Mouse (Mus musculus) erythroblast, embryonic 14.5 days (primary cell): ENCODE measurements around the gene Rangrf. TPM values are rescaled to one million over a fixed set of nuclear protein-coding genes. Genes with fewer than 3 reads are reported as not detected.
"Not testable (repeated sequence)": the region's sequence is repeated elsewhere in the genome, so short reads cannot be mapped to it uniquely, and the experiment has no call there.

Source experiments
- H3K27me3 ChIP-seq: 2 replicates; pipeline ENCODE4 v1.6.1; 2012; ENCODE audit warnings: inconsistent platforms; ENCODE audit not compliant: control insufficient read depth
- H3K36me3 ChIP-seq: 2 replicates; pipeline ENCODE4 v1.6.1; 2012; ENCODE audit warnings: mild to moderate bottlenecking, inconsistent platforms; ENCODE audit not compliant: control insufficient read depth
- H3K4me1 ChIP-seq: 2 replicates; pipeline ENCODE4 v1.6.1; 2012; ENCODE audit warnings: inconsistent platforms; ENCODE audit not compliant: control insufficient read depth
- H3K4me3 ChIP-seq: replicated peaks from 2 replicates; pipeline ENCODE3; 2012; ENCODE audit warnings: moderate library complexity, mild to moderate bottlenecking, inconsistent platforms
- H3K9me3 ChIP-seq: 2 replicates; pipeline ENCODE4 v1.6.1; 2012; ENCODE audit warnings: low read length, inconsistent platforms, mixed read lengths; ENCODE audit not compliant: control insufficient read depth
- GATA1 ChIP-seq: IDR thresholded peaks from 2 replicates; pipeline ENCODE4 v1.6.1; 2012; ENCODE audit warnings: low read length, inconsistent platforms, mixed read lengths
- TAL1 ChIP-seq: IDR thresholded peaks from 3 replicates; pipeline ENCODE4 v1.6.1; 2012; ENCODE audit warnings: low read length, inconsistent platforms, mixed read lengths
- polyA plus RNA-seq: library from polyadenylated mRNA; stranded (reverse); fragments of >175 nt; gene quantifications from 2 replicates; pipeline ENCODE4 v1.2.3, GENCODE M21; 2012

The Rangrf gene
- polyA plus RNA-seq, 1 experiment, result 0.13 TPM

DNA sequence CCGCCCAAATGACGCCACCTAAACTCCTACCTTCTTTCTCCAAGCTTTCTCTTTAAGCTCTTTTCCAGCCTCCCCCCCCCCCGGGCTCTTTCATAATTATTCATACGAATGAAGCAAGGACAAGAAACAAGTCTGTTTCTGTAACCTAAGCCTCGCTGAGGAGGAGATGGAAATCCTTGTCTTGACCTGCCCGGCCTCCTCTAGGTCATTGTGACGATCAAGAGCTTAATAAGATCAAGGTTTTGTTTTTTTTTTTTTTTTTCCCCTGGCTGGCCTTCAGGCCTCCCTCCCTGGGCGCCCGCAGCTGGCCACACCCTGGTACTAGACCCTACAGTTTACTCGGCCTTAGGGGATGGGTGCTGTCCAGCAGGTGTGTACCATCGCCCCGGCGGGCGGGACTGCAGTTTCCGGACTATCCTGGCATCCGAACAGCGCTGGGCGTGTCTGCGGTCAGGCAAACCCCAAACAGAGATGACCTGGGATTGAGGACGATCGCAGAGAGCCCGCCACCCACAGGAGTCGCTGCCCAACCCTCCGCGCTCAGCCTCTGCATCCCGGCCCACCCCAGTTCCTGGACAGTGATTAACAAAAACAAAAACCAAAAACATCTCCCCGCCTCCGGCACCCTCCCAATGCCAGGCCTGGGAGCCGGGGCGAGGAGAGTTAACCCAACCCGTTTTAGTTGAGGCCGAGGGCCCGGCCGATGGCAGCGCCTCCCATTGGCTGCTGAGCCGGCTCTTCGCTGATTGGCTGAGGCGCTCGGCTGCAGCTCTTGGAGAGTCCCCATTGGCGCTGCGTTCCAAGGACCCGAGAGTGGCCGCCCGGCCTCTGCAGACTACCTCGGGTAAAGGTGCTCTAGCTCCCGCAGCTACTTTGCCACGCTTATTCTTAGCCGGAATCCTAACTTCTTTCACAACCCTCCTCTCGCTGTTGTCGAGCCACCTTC lies 7.4 kb downstream of the Rangrf start, which contains the start of gene Slc25a35:
Gene Slc25a35 (plus strand): TSS at position 795 of the 946 bp plus-strand sequence.
- no peaks in the 10 kb centered on the region for H3K36me3 ChIP-seq
- no peaks in the 10 kb centered on the region for H3K27me3 ChIP-seq
- H3K4me1 ChIP-seq, result peaks cover 44% of the 10 kb centered on the region
- H3K9me3 ChIP-seq, result no peaks in the 10 kb centered on the region
- H3K4me3 ChIP-seq, result peak within 1 kb of the TSS; percentile 82
- TF ChIP-seq TAL1, result no peak
- TF ChIP-seq GATA1, result no peak

DNA sequence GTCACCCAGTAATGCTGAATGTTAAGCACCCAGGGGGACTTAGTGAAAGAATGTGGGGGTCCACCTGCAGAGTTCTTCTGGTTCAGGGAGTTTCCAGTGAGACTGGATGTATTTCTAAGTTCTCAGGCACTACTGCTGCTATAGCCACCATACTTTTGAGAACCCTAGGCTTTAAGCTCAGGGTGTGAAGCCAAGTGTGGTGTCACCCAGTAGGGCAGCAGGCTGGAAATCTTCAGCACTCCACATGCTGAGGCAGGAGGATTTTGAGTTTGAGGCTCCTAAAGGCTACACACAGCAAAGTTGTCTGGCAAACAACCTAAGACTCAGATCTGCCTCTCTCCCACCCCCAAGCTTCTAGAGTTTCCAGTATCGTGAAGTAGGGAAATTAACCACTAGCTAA lies 8.4 kb downstream of the Rangrf start:
- no peaks in the 10 kb centered on the region for H3K36me3 ChIP-seq
- H3K27me3 ChIP-seq, result no peaks in the 10 kb centered on the region
- H3K9me3 ChIP-seq, result no peaks in the 10 kb centered on the region
- no peak overlapping the region for H3K4me3 ChIP-seq
- peaks cover 37% of the 10 kb centered on the region for H3K4me1 ChIP-seq
- TF ChIP-seq TAL1 (no peak), GATA1 (no peak)

DNA sequence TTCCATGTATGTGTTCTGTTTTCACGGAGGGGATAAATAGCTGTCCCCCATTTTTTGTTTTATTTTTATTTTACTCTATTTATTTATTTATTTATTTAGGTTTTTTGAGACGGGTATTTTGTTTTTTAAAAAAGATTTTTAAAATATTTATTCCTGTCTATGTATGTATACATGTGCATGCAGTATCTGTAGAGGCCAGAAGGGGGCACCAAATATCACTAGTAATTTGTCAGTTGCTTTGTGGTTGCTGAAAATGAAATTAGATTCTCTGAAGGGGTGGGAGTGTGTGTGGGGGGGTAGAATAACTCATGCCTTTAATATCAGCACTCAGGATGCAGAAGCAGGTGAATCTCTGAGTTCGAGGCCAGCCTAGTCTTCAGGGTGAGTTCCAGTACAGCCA lies 9.1 kb downstream of the Rangrf start:
- no peak overlapping the region for H3K4me3 ChIP-seq
- peaks cover 31% of the 10 kb centered on the region for H3K4me1 ChIP-seq
- TF ChIP-seq TAL1, result no peak
- TF ChIP-seq GATA1, result no peak
- H3K36me3 ChIP-seq, result no peaks in the 10 kb centered on the region
- no peaks in the 10 kb centered on the region for H3K27me3 ChIP-seq
- H3K9me3 ChIP-seq, result no peaks in the 10 kb centered on the region

DNA sequence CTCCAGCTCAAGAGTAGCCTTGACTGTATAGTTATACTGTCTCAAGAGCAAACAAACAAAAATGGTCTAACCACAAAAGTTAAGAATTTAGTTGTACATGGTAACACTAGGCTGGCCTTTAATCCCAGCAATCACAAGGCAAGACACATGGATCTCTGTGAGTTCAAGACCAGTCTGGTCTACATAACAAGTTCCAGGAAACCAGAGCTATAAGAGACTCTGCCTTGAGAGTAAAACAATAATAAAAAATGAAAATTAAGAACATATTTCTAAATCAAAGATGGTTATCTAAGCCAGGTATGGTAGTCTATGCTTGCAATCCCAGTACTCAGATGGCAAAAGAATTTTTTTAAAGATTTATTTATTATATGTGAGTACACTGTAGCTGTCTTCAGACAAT lies 9.9 kb downstream of the Rangrf start:
- Histone ChIP-seq H3K9me3 (no peaks in the 10 kb centered on the region), H3K4me1 (peaks cover 30% of the 10 kb centered on the region), H3K36me3 (no peaks in the 10 kb centered on the region), H3K27me3 (no peaks in the 10 kb centered on the region), H3K4me3 (no peak overlapping the region)
- TF ChIP-seq GATA1 (no peak), TAL1 (no peak)

DNA sequence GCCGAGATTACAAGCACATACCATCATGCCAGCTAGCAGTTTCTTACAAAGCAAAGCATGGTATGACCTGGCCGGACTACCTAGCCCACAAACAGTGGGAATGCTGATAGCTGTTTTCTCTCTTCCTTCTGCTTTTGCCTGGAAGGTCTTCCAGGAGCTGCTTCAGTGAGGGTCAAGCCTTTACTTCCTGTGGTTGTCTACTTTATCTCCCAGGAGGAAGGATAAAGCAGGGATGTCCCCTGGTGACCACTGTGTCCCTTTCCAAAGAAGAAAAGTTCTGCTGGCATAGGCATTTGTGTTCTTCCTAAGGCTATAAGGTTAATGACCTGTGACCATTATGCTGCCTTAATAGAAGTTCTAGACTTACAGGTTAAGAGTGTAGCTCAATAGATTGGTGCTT lies 11.6 kb downstream of the Rangrf start:
- H3K36me3 ChIP-seq, result no peaks in the 10 kb centered on the region
- TF ChIP-seq GATA1, result no peak
- no peak for TF ChIP-seq TAL1
- H3K4me3 ChIP-seq, result no peak overlapping the region
- peaks cover under 1% of the 10 kb centered on the region; the same call in 1 of the 2 replicates for H3K27me3 ChIP-seq
- H3K4me1 ChIP-seq, result peaks cover 22% of the 10 kb centered on the region
- H3K9me3 ChIP-seq, result no peaks in the 10 kb centered on the region

DNA sequence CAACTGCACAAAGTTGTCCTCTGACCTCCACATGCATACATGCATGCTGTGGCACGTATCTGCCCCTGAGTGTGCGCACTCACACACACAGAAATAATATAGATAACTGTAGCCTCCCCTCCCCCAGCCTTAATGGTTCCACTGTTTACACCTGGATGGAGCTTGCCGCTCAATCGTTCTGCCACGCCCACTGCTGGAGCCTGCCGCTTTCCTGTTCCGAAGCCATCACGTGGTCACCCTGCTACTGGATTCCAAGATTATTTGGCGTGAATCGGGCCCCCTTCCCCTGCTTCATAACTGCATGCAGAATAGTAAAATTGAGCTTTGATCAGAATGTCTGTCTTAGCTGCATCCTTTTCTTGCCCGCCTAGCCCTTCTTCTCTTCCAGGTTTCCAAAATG lies 12.8 kb downstream of the Rangrf start:
- H3K4me3 ChIP-seq, H3K36me3 ChIP-seq: not testable (repeated sequence)
- peaks cover 11% of the 10 kb centered on the region for H3K4me1 ChIP-seq

DNA sequence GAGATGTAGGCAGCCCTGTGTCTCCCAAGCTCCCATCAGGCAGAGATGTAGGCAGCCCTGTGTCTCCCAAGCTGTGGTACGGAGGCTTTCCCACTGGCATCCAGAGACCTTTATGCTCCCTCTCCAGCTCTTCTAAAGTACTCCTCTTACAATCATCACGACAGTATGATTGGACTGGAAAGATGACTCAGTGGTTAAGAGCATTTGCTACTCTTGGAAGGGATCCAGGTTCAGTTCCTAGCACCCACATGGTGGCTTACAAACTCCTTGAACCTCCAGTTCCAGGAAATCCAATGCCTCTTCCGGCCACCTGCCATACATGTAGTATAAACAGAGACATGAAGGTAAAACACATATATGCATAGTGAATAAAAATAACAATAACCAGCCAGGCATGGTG lies 13.4 kb downstream of the Rangrf start:
- TF ChIP-seq TAL1 (no peak), GATA1 (no peak)
- Histone ChIP-seq H3K36me3 (no peaks in the 10 kb centered on the region), H3K4me3 (no peak overlapping the region), H3K4me1 (peaks cover 6% of the 10 kb centered on the region), H3K27me3 (peaks cover 14% of the 10 kb centered on the region), H3K9me3 (no peaks in the 10 kb centered on the region)

More for the DNA sequence above, 12.8 kb downstream of the Rangrf start:
- H3K9me3 ChIP-seq, H3K27me3 ChIP-seq: not testable (repeated sequence)

DNA sequence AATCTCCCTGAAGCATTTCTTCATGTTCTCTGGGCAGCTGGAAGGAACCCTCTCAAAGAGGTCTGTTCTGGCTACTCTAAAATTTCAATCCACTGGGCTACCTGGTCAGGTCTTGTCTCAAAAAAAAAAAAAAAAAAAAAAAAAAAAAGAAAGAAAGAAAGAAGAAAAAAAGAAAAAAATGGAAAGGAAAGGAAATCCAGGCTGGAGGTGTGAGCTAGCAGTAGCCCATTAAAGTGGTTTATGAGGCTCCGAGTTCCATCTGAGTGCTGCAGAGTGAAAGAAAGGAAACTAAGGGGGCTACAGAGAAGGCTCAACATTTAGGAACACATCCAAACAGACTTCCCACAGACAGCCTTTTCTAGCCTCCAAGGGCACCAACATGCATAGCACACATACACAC lies 17.0 kb downstream of the Rangrf start:
- Histone ChIP-seq H3K27me3 (peaks cover 51% of the 10 kb centered on the region), H3K36me3 (no peaks in the 10 kb centered on the region), H3K9me3 (peaks cover 5% of the 10 kb centered on the region; the same call in 1 of the 2 replicates), H3K4me1 (peaks cover 1% of the 10 kb centered on the region), H3K4me3 (no peak overlapping the region)
- TF ChIP-seq TAL1 (no peak), GATA1 (no peak)

DNA sequence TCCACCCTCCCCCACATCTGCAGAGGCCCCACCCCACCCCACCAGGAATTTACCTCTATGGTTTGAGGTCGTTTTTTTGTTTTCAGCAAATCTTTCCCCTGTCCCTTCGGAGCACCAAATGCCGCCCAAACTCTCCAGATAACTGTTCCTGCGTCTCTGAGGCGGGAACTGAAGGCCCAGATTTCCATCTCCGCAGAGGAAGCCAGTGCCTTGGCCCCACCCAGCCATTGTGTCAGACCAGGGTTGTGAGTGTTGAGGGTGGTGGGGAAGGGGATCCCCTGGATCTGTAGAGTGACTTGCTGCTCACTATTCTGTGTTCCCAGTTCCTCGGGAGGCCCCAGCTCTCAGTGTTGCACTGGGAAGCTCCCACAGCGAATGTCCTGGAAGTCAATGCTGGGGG lies 17.7 kb downstream of the Rangrf start, which contains the start of gene Arhgef15:
Gene Arhgef15 (minus strand): TSS at position 173 of the 400 bp plus-strand sequence.
- Histone ChIP-seq H3K9me3 (peaks cover 5% of the 10 kb centered on the region; the same call in 1 of the 2 replicates), H3K36me3 (no peaks in the 10 kb centered on the region), H3K27me3 (peaks cover 55% of the 10 kb centered on the region), H3K4me1 (peaks cover 1% of the 10 kb centered on the region), H3K4me3 (no peak within 1 kb of the TSS)
- TF ChIP-seq TAL1, result no peak
- TF ChIP-seq GATA1, result no peak
